Mouse (Mus musculus) kidney, embryonic 15.5 days (tissue): ENCODE results near the gene Btrc. TPM values are rescaled to one million over a fixed set of nuclear protein-coding genes. Genes with fewer than 3 reads are reported as not detected.
A peak's percentile ranks its signal among the peaks of the same experiment; 100 is the strongest.

Experiments
- ATAC-seq: fragments of 200-750 bp; cut with Nextera tagmentation; replicated peaks from 2 replicates; pipeline ENCODE4 v1.8.0; 2017; ENCODE audit warnings: moderate TSS enrichment; ENCODE audit not compliant: low FRiP score
- H3K27ac ChIP-seq: fragments of 300-500 bp; sonication (generic); 2 replicates; pipeline ENCODE4 v1.5.1; 2015; ENCODE audit warnings: mild to moderate bottlenecking, inconsistent platforms
- H3K27me3 ChIP-seq: fragments of 300-500 bp; sonication (generic); 2 replicates; pipeline ENCODE4 v1.6.1; 2015; ENCODE audit warnings: inconsistent platforms
- H3K36me3 ChIP-seq: fragments of 300-500 bp; sonication (generic); 2 replicates; pipeline ENCODE4 v1.6.1; 2015; ENCODE audit warnings: inconsistent platforms
- H3K4me1 ChIP-seq: fragments of 300-500 bp; sonication (generic); 2 replicates; pipeline ENCODE4 v1.6.1; 2015; ENCODE audit warnings: inconsistent platforms
- H3K4me2 ChIP-seq: fragments of 300-500 bp; sonication (generic); 2 replicates; pipeline ENCODE4 v1.6.1; 2015; ENCODE audit warnings: moderate library complexity, mild to moderate bottlenecking, inconsistent platforms
- H3K4me3 ChIP-seq: fragments of 300-500 bp; sonication (generic); replicated peaks from 2 replicates; pipeline ENCODE4 v1.5.1; 2015; ENCODE audit warnings: mild to moderate bottlenecking, inconsistent platforms
- H3K9ac ChIP-seq: fragments of 300-500 bp; sonication (generic); 2 replicates; pipeline ENCODE4 v1.6.1; 2015; ENCODE audit warnings: mild to moderate bottlenecking, inconsistent platforms
- H3K9me3 ChIP-seq: fragments of 300-500 bp; sonication (generic); replicated peaks from 2 replicates; pipeline ENCODE4 v1.6.1; 2016; ENCODE audit warnings: inconsistent platforms
- WGBS: fragments of 180-500 bp; shearing (Covaris S2); methylation state at CpG from one replicate; pipeline ENCODE4 v1.1.7; 2015; ENCODE audit warnings: mixed read lengths; 5-methylcytosine and 5-hydroxymethylcytosine counted together
- polyA plus RNA-seq: library from polyadenylated mRNA; unstranded; fragments of >200 nt; fragmentation: Nextera tagmentation; extraction: Ambion mirVana; gene quantifications from 2 replicates; pipeline ENCODE4 v1.2.1, GENCODE M21; 2015

Btrc gene
- polyA plus RNA-seq, 1 experiment from 2014 or later: 49.3 TPM

DNA sequence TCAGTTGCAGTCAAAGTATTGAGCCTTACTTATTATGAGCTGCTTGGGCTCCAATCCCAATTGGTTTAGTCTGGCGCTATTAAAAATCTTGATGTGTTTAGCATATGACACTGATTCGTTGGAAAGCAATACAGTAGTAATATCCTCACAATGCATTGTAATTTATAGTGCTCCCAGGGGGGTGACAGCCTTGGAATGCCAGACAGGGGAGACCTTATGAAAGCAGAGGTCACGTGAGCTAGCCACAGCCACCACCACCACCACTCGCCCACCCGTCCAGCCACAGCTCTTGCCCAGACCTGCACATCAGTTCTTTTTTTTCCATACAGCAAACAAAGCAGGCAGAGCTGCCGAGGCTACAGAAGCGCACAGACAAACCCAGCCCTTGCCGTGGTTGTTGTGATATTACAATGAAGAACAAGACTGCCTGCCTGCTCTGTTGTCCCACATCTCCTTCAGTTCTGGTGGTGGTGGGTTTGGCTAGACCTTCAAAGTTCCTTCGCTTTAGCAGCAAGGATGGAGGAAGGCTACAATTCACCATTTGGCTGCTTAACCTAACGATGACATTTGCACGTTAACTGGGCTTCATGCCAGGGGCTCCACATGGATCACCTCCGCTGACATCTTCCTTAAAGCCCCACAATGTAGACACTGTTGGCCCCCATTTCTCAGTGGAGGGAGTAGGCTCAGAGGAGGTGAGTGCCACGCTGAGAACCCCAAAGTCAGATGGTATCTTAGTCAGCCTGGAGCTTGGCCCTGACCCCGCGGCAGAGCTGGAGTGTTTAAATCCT, 202.6 kb downstream of the Btrc start:
- Histone ChIP-seq H3K27me3 (no peaks in the 10 kb centered on the region), H3K4me2 (no peak overlapping the region), H3K36me3 (no peaks in the 10 kb centered on the region), H3K4me3 (no peak overlapping the region), H3K4me1 (peaks cover 36% of the 10 kb centered on the region), H3K9ac (no peak overlapping the region), H3K9me3 (no peaks in the 10 kb centered on the region), H3K27ac (no peak overlapping the region)
- 40% methylated on average over 15 of the region's 15 CpGs for WGBS
- ATAC-seq: no peak

DNA sequence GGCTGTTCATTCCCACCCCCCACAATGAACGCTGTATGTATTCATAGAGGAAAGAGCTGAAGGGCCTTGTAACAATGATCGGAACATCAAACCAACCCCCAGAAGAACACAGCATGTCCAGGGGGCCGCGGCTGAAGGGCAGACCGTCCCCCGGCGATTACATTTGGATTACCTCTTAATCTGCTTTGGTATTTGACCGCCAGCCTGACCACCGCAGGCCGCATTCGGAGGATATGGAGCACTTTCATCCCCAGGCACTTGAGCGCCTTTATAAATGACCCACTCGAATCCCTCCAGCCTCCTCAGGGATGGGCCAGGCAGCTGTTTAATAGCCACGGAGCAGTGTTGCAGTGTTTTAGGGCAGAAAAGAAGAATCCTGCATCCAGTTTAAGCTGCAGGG, 203.8 kb downstream of the Btrc start:
- no peaks in the 10 kb centered on the region for H3K9me3 ChIP-seq
- H3K9ac ChIP-seq: no peak overlapping the region
- WGBS: 55% methylated on average over 14 of the region's 14 CpGs
- no peak overlapping the region for H3K4me2 ChIP-seq
- H3K4me1 ChIP-seq: peaks cover 36% of the 10 kb centered on the region
- no peaks in the 10 kb centered on the region for H3K27me3 ChIP-seq
- H3K36me3 ChIP-seq: peaks cover 8% of the 10 kb centered on the region
- H3K4me3 ChIP-seq: no peak overlapping the region
- H3K27ac ChIP-seq: no peak overlapping the region
- ATAC-seq: no peak

DNA sequence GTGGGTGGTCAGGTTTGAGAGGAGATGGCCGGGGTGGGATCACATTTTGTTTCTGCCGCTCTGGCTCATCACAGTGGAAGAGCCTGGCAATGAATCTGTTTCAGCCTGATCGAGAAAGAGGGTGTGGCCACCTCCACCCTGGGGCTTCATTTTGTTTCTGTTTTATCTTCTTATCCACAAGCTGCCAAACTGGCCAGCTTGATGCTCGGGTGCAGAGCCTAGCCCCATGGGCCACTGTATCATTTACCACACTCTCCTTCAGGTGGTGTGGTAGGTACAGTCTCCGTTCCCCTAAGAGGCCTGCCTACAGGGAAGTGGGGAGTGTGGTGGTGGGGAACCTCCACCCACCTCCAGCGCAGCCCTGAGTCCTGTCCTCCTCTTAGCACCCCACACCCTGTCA, 209.5 kb downstream of the Btrc start:
- H3K4me3 ChIP-seq: no peak overlapping the region
- 79% methylated on average over 6 of the region's 6 CpGs for WGBS
- ATAC-seq: no peak
- no peaks in the 10 kb centered on the region for H3K27me3 ChIP-seq
- no peak overlapping the region for H3K9ac ChIP-seq
- H3K9me3 ChIP-seq: no peaks in the 10 kb centered on the region
- H3K36me3 ChIP-seq: peaks cover 28% of the 10 kb centered on the region
- H3K4me2 ChIP-seq: no peak overlapping the region
- H3K4me1 ChIP-seq: peaks cover 38% of the 10 kb centered on the region
- H3K27ac ChIP-seq: no peak overlapping the region

DNA sequence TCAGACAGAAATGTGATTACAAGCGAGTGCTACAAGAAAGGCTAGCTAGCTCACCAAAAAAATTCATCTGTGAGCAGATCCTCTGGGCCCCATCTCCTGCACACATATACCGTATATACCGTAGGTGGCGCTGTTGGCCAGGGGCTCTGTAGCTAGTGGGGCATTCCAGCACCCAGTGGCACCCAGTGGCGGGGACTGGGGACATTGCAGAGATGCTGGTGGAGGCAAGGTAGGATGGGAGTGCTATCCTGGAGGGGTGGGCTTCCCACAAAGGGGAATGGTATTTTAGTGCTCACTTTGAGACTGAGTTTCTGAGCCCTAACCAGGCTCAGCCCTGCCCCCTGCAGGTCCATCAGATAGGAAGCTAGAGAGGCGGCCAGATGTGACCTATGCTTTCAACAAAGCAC, 210.3 kb downstream of the Btrc start:
- WGBS: 22% methylated on average over 6 of the region's 6 CpGs
- Histone ChIP-seq H3K9ac (no peak overlapping the region), H3K27me3 (no peaks in the 10 kb centered on the region), H3K27ac (no peak overlapping the region), H3K4me3 (no peak overlapping the region), H3K9me3 (no peaks in the 10 kb centered on the region), H3K4me1 (peaks cover 38% of the 10 kb centered on the region), H3K4me2 (no peak overlapping the region), H3K36me3 (peaks cover 36% of the 10 kb centered on the region)
- peak; percentile 56 for ATAC-seq

DNA sequence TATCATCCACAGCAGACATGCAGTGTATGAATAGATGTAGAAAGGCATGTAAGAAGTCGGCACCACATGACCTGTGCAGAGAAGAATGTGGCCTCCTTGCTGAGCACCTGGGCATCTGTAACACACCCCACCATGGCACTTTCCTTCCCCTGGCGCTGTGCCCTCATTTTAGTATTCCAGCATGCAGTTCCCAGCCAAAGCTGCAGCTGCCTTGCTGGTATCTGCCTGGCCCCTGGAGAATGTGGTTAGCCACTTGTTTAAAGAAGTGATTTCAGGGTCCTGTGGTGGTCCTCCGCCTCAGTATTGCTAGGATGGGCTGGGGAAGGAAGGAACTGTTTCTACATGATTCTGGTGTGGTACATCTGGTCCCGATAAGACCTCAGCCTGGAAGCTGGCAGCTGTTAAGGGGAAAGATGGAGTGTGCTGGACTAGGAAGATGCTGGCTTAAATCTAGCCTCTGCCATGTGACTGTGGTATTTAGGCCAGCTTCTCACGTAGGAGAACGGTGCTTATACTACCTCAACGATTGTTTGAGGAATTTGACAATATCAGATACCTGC, 210.9 kb downstream of the Btrc start:
- 79% methylated on average over 7 of the region's 7 CpGs for WGBS
- Histone ChIP-seq H3K4me1 (peaks cover 35% of the 10 kb centered on the region), H3K36me3 (peaks cover 42% of the 10 kb centered on the region), H3K9me3 (no peaks in the 10 kb centered on the region), H3K27me3 (no peaks in the 10 kb centered on the region), H3K9ac (no peak overlapping the region), H3K4me3 (no peak overlapping the region), H3K4me2 (no peak overlapping the region), H3K27ac (peak overlapping the region; percentile 19; the same call in 1 of the 2 replicates)
- no peak for ATAC-seq

DNA sequence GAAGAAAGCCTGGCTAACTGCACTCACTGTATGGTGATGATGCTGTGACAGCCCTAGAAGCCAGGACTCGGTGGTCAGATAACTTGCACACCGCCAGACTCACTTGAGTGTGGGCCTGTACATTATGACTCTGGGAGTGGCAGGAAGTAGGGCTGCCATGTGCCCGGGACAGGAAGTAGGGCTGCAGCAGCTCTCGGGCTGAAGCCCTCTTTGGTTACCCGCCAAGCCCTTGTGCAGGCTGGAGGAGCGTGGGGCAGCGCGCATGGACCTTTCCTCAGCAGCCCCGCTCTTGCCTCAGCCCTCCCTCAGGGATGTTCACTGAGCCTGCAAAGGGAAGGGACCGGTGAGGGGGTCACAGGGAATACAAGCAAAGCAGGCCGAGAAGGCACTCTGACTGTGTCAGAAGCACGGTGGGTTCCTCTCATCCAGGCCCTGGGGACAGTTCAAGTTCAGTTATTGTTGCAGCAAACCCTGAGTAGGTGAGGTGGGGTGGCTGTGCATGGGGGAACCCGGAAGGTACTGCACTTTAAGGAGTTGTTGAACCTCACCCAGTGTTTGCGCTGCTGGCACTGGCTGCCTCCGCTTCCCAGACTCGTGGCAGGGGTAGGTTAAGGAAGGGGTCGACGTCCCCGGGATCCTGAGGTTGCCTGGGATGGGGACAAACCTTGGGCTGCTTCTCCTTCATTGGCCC, 211.6 kb downstream of the Btrc start:
- Histone ChIP-seq H3K4me1 (peaks cover 31% of the 10 kb centered on the region), H3K27ac (peak overlapping the region; percentile 35), H3K27me3 (no peaks in the 10 kb centered on the region), H3K9ac (no peak overlapping the region), H3K4me2 (0 out of 2 replicates have a peak overlapping the region, but pooled peaks have one; percentile 5), H3K36me3 (peaks cover 43% of the 10 kb centered on the region), H3K4me3 (no peak overlapping the region), H3K9me3 (no peaks in the 10 kb centered on the region)
- no peak for ATAC-seq
- 44% methylated on average over 19 of the region's 19 CpGs for WGBS

DNA sequence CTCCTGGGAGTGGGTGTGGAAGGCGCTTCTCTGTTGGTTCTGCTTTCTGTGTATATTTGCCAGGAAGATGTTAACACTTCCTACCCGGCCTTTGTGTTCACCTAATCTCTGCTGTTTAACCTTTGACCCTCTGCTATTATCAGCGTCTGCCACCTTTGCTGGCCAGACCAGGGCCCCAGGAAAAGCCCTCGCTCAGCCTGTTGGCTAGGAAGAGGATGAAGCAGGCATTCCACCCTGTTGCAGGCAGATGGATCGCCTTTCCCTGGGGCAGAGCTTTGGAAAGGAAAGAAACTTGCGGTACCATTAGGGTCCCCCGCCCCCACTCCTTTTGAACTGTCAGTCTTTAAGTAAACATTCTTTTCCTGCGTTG, 212.1 kb downstream of the Btrc start:
- Histone ChIP-seq H3K27me3 (no peaks in the 10 kb centered on the region), H3K4me2 (0 out of 2 replicates have a peak overlapping the region, but pooled peaks have one; percentile 5), H3K36me3 (peaks cover 43% of the 10 kb centered on the region), H3K9me3 (no peaks in the 10 kb centered on the region), H3K27ac (peak overlapping the region; percentile 35; the same call in 1 of the 2 replicates), H3K4me3 (no peak overlapping the region), H3K4me1 (peaks cover 30% of the 10 kb centered on the region), H3K9ac (no peak overlapping the region)
- whole genome bisulfite sequencing: 19% methylated on average over 8 of the region's 8 CpGs
- ATAC-seq: no peak

DNA sequence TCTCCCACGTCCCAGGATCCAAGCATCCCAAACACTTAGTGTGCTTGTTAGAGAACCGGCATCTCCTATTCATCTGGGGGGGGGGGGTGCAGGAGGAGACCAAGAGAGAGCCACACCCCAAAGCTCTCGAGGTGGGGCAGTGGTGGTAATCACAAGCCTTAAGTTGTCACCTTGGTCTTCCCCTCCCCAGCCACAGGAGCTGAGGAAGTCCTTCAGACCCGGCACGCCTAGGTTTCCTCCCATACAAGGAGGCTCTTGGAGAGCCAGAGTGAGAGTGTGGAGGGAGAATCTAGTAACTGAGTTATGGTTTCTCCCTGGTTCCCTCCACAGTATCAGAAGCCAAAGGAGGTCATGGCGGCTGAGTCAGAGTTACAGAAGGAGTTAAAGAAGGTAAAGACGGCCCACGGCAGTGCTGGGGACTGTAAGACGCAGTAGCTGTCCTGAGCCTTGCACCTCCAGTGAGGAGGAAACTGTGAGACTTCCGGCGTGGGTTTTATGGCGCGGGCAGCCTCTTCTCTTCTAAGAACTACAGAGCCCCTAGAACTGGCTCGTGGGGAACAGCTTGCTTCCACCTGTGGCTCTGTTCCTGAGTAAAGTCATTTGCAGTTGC, 213.7 kb downstream of the Btrc start:
- H3K4me1 ChIP-seq: peaks cover 36% of the 10 kb centered on the region
- H3K4me3 ChIP-seq: no peak overlapping the region
- no peak overlapping the region for H3K9ac ChIP-seq
- no peaks in the 10 kb centered on the region for H3K27me3 ChIP-seq
- no peak overlapping the region for H3K4me2 ChIP-seq
- H3K27ac ChIP-seq: no peak overlapping the region
- H3K9me3 ChIP-seq: no peaks in the 10 kb centered on the region
- WGBS: 62% methylated on average over 14 of the region's 14 CpGs
- no peak for ATAC-seq
- peaks cover 43% of the 10 kb centered on the region for H3K36me3 ChIP-seq

DNA sequence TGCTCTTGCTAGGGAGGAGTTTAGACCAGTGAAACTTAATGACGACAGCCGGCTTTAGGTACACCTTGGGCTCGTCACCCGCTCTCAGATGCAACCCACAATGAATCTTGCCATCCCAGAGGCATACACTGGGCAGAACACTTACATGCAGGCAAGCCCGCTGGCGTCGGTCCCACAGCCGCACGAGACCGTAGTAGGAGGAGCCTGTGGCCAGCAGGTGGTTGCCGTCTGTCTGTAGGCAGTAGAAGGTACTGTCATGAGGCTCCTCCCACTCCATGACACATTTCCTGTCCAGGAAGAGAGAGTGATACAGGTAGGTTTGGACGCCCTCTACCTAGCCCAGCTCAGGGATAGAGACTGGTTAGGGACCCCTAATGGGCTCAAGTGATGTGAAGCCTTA, 215.4 kb downstream of the Btrc start:
- Histone ChIP-seq H3K9ac (no peak overlapping the region), H3K4me3 (no peak overlapping the region), H3K36me3 (peaks cover 34% of the 10 kb centered on the region), H3K4me2 (no peak overlapping the region), H3K4me1 (peaks cover 40% of the 10 kb centered on the region), H3K27ac (no peak overlapping the region), H3K9me3 (no peaks in the 10 kb centered on the region), H3K27me3 (no peaks in the 10 kb centered on the region)
- 87% methylated on average over 12 of the region's 12 CpGs for WGBS
- no peak for ATAC-seq

DNA sequence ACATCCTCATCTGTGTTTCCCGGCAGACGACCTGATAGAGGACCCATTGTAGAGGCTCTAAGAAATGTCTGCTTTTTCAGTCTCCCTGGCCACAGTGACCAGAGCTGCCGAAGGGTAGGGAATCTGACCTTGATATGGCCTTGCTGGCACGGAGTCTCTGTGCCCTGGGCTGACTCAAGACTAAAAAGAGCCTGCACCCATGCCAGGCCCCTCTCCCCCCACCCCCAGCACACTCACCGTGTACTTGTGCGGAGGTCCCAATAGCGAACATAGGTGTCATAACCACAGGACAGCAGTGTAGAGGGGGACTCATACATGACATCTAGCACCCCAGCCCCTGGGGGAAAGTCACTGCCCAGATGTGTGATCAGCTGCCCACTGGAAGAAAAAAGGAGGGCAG, 215.9 kb downstream of the Btrc start:
- peaks cover 34% of the 10 kb centered on the region for H3K36me3 ChIP-seq
- no peak overlapping the region for H3K27ac ChIP-seq
- no peak overlapping the region for H3K4me2 ChIP-seq
- H3K4me1 ChIP-seq: peaks cover 38% of the 10 kb centered on the region
- 87% methylated on average over 7 of the region's 7 CpGs for WGBS
- no peaks in the 10 kb centered on the region for H3K27me3 ChIP-seq
- no peaks in the 10 kb centered on the region for H3K9me3 ChIP-seq
- ATAC-seq: no peak
- no peak overlapping the region for H3K9ac ChIP-seq
- no peak overlapping the region for H3K4me3 ChIP-seq
